Mouse (Mus musculus): ENCODE measurements at regions not wholly inside any gene's neighbourhood (a gene's known extent, or its start where the extent isn't known, plus 50 kb on each side); places are given as distances from the start of the nearest gene placed in this dataset.

DNA sequence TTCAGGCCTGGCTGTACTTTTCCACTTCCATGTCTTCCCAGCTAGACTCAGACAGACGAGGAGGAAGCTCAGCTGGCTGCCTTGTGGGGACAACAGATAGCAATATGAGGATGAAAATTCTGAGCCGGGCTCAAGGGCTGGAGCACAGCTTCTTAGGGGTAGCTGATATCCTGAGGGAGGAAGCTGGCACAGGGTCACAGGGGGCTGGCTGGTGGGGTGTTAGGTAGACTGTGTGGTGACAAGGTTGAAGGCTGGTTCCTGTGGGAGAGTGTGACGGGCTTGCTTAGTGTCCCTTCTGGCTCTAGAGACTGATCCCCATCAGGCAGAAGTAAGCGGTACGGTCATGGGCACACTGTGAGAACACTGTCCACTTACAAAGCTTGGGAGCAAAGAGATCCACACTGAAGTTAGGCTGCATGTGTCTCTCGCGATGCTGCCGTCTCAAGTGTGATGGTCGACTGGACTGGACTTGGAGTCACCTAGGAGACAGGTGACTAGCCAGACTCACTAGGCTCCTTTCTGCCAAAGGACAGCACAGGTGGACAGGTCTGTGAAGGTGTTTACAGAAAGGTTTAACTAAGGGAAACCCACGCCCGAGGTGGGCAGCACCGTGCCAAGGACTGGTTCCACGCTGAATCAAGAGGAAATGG, 111.1 kb upstream of the S1pr3 start:
- DNase-seq (ENCODE audit: low read depth, low spot score) = no peak

GRCm38 (mm10) chr13:51299047-51299760, 109.2 kb upstream of the S1pr3 start:
- DNase-seq (ENCODE audit: low read depth, low spot score) = no peak

DNA sequence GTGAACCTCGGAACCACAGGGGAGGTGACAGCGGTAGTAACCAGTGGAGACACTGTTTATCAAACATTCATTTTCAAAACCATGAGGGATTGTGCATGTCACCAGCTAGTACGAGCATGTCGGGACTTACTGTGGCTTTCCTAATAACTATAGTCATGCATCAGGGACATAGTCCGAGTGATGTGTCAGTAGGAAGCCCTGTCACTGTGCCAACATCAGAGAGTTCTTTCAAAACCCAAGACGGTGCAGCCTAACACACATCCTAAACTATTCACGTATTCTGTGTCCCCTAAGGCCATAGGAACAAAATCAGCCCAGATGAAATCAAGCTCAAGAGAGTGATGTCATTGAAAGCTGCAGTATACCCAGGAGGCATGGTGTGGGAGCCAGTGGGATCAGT, 107.0 kb upstream of the S1pr3 start:
- no peak for DNase-seq (ENCODE audit: low read depth, low spot score)

- peak; percentile 37 for DNase-seq (ENCODE audit: low read depth, low spot score)
Observed at GRCm38 (mm10) chr13:51303112-51303511, 105.3 kb upstream of the S1pr3 start.

- DNase-seq (ENCODE audit: low read depth, low spot score) = no peak
Observed at GRCm38 (mm10) chr13:51304631-51305030, 103.8 kb upstream of the S1pr3 start.

DNA sequence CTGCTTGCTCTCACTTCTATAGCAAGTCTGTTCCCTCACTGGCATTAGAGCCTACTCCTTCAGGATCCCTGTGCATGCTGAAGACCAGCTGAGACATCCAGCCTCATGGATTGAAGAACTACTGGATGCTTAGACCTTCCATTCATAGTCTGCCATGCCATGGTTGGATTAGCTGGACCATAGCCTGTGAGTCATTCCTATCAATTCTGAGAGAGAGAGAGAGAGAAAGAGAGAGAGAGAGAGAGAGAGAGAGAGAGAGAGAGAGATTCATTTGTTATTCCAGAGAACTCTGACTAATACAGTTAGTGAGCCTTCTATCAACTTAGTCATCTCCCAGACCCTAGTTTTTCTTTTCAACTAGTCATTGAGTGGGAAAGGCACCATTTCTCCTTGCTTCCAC, 99.0 kb upstream of the S1pr3 start:
- no peak for DNase-seq (ENCODE audit: low read depth, low spot score)

DNA sequence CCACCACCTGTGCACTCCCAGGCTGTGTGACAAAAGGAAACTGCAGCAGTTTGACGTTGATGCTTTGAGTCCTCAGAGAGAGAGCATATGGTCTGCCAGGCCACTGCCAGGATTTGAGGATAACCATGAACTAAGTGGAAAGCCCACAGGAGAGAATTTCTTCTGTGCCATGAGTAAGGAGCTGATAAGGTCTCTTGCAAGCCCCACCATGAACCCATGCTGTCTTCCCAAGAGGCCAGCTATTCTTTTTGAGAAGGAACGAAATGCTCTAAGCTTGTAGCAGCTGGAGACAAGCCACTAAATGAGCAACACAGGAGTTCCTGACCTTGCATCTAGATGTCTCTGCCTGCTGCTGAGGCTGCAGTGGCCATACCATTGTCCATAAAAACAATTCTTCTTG, 98.4 kb upstream of the S1pr3 start:
- DNase-seq (ENCODE audit: low read depth, low spot score) = no peak

GRCm38 (mm10) chr13:51311679-51312255, 96.7 kb upstream of the S1pr3 start:
- DNase-seq (ENCODE audit: low read depth, low spot score) = no peak

DNA sequence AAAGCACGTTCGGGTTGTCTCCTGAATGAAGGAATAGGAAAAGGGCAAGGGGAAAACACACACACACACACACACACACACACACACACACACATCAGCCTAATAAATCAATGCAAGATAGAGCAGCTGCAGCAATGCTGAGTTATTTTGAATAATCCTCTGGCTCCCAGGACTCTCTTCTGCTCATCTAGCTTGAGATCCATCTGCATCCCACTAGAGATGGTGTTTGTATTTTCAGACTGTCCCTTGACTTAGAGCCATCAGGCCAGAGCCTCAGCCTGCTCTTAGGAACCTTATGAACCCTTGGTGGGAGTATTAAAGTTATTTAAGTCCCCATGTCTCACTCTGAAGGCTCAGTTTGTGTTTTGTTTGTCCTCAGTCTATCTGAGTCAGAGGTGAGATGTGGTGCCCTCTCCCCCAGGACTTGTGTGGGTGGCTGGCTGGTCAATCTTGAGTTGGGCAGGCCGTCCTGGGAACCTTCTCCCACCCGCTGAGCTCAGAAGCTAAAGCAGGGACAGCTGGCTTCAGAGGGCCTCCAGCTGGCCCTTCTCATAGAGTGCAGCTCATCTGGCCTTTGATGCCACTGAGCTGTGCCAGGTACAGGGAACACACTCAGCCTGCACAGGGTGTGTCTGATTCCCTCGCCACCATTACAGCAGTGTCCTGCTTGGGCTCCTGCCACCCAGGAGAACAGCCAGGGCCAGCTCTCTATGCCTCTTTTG, 95.1 kb upstream of the S1pr3 start:
- DNase-seq (ENCODE audit: low read depth, low spot score) = no peak

GRCm38 (mm10) chr13:51314541-51314977, 93.9 kb upstream of the S1pr3 start:
- peak; percentile 93 for DNase-seq (ENCODE audit: low read depth, low spot score)

GRCm38 (mm10) chr13:51315008-51315778, 93.2 kb upstream of the S1pr3 start:
- DNase-seq (ENCODE audit: low read depth, low spot score) = no peak

DNA sequence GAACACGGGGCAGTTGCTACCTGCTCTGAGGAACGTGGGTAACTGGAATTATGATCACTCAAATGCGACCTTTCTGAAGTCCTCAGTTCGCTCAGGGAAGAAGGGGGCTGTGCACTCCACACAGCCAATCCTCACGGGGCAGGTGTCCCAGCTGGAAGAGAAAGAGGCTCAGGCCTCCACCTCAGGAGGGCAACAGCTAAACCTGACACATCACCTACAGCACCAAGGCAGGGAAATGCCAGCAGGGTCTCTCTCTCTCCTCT, 92.7 kb upstream of the S1pr3 start:
- no peak for DNase-seq (ENCODE audit: low read depth, low spot score)

- no peak for DNase-seq (ENCODE audit: low read depth, low spot score)
Observed at GRCm38 (mm10) chr13:51323058-51323715, 85.3 kb upstream of the S1pr3 start.

DNA sequence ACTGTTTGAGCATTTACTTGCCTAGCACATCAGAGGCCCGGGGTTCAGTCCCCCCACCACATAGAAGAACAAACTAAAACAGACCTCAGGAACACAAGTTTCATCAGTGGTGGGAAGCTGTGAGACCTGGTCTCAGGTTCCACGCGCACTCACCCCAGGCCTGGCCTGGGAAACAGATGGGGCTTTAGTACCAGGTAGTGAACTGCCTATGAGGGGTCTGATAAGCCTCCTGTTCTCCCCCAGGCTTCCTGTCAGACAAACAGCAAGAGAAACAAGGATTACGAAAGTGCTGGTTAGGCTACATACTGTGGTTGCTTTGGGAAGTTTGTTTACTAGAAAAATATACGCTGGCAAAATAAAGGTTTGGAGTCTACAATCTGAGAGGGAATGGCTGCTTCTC, 83.7 kb upstream of the S1pr3 start:
- DNase-seq (ENCODE audit: low read depth, low spot score) = no peak

GRCm38 (mm10) chr13:51325298-51325697, 83.1 kb upstream of the S1pr3 start:
- DNase-seq (ENCODE audit: low read depth, low spot score) = no peak

DNA sequence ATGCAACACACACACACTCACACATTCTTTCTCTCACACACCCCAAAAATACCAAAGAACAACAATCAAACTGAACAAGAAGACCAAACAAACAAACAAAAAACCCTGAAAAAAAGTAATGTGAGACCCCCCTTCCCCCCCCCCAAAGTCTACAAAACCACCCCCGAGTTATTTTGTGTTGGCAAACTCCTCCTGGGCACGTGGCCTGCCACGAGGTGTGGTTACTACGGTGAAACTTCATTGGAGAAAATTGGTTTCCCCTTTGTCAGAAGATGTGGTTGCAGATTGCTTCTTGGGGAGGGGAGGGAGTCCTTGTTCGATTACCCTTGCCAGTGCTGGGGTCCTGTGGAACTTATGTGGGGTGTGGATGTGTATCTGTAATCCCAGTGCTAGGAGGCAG, 82.3 kb upstream of the S1pr3 start:
- DNase-seq (ENCODE audit: low read depth, low spot score) = no peak

- peak; percentile 46 for DNase-seq (ENCODE audit: low read depth, low spot score)
Observed at GRCm38 (mm10) chr13:51328131-51328970, 80.1 kb upstream of the S1pr3 start.

- DNase-seq (ENCODE audit: low read depth, low spot score) = peak; percentile 38
Observed at GRCm38 (mm10) chr13:51328971-51329346, 79.5 kb upstream of the S1pr3 start.

GRCm38 (mm10) chr13:51329717-51330116, 78.7 kb upstream of the S1pr3 start:
- DNase-seq (ENCODE audit: low read depth, low spot score) = peak; percentile 51

DNA sequence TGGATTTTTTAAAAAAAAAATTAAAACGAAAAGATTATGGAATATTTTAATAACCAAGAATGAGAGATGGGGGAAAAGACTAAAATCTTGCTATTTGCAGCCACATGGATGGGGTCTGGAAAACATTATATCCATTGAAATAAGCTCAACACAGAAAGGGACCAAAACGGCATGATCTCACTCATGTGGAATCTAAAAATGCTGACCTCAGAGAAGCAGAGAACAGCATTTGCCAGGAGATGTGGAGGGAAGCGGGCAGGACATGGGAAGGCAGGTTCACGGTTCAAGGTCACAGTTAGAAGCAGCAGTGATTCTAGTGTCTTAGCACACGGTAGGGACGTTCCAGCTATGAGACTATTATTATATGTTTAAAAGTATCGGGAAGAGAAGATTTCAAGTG, 76.2 kb upstream of the S1pr3 start:
- DNase-seq (ENCODE audit: low read depth, low spot score) = no peak

Data from mesoderm, embryonic 11.5 days (tissue).